ENCODE assay signal across 24 mouse cellular contexts in the genomic region with DNA sequence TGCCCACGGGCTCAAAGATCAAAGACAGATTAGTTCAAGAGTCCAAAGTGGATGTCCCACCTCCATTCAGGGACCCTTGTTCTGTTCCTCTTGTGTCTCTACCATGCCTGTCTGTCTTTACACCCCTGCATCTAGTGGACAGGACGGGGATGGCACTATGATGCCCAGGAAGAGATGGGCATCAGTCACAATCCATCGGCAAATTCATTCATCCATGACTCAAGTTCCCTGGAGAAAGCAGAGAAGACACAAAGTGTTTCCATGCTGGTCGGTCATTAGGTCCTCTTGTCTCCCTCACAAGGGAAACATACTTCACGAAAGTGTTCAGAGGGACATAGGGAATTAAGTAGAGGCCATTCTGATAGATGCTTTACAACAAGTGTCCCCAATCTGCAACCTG.
"Had no signal": no experiment of that assay in that cellular context is flagged by ENCODE, and none has a peak within 500 bp of the region (broad histone marks: within the 10 kb centered on the region; RNA-seq: fewer than 3 reads in every experiment).

No protein-coding gene starts in this region.

- DNase-seq: cerebellum, adult 8-10 months; cerebellum, adult 9-10 months; cerebellum, adult 9-11 months; cerebellum, postnatal 10 days; cerebellum, postnatal 14 days; cerebellum, postnatal 25 days; cerebellum, postnatal 36 days; embryo, embryonic 11 days; forebrain, postnatal 0 days; gastrocnemius, adult 2 months; gastrocnemius, postnatal 10 days; gastrocnemius, postnatal 14 days; gastrocnemius, postnatal 25 days; gastrocnemius, postnatal 36 days; heart, adult 18-20 months had no signal

- H3K27ac ChIP-seq: embryonic facial prominence, embryonic 10.5 days; embryonic facial prominence, embryonic 12.5 days; embryonic facial prominence, embryonic 13.5 days; embryonic facial prominence, embryonic 15.5 days; forebrain, embryonic 10.5 days; forebrain, embryonic 12.5 days; forebrain, embryonic 13.5 days; forebrain, embryonic 15.5 days; gastrocnemius, adult 2 months had no signal

- H3K9me3 ChIP-seq: embryonic facial prominence, embryonic 10.5 days; embryonic facial prominence, embryonic 12.5 days; embryonic facial prominence, embryonic 13.5 days; embryonic facial prominence, embryonic 15.5 days; forebrain, embryonic 10.5 days; forebrain, embryonic 12.5 days; forebrain, embryonic 13.5 days; forebrain, embryonic 15.5 days had no signal

- H3K36me3 ChIP-seq: embryonic facial prominence, embryonic 10.5 days; embryonic facial prominence, embryonic 12.5 days; embryonic facial prominence, embryonic 13.5 days; embryonic facial prominence, embryonic 15.5 days; forebrain, embryonic 10.5 days; forebrain, embryonic 12.5 days; forebrain, embryonic 15.5 days had no signal

- H3K9ac ChIP-seq: embryonic facial prominence, embryonic 12.5 days; embryonic facial prominence, embryonic 13.5 days; embryonic facial prominence, embryonic 15.5 days; forebrain, embryonic 12.5 days; forebrain, embryonic 13.5 days; forebrain, embryonic 15.5 days; forebrain, postnatal 0 days had no signal

- H3K4me3 ChIP-seq: embryonic facial prominence, embryonic 10.5 days; embryonic facial prominence, embryonic 12.5 days; embryonic facial prominence, embryonic 13.5 days; embryonic facial prominence, embryonic 15.5 days; erythroblast, embryonic 14.5 days; forebrain, embryonic 10.5 days; forebrain, embryonic 12.5 days; forebrain, embryonic 13.5 days; forebrain, embryonic 15.5 days; gastrocnemius, adult 2 months had no signal

- H3K27me3 ChIP-seq: embryonic facial prominence, embryonic 12.5 days; embryonic facial prominence, embryonic 13.5 days; embryonic facial prominence, embryonic 15.5 days; forebrain, embryonic 13.5 days; forebrain, embryonic 15.5 days had no signal
